Mouse (Mus musculus) liver, embryonic 14.5 days (tissue): ENCODE measurements at regions not wholly inside any gene's neighbourhood (a gene's known extent, or its start where the extent isn't known, plus 50 kb on each side); places are given as distances from the start of the nearest gene placed in this dataset.

ENCODE experiments used
- ATAC-seq: fragments of 200-750 bp; cut with Nextera tagmentation; 2 replicates; pipeline ENCODE4 v1.8.0; 2017; ENCODE audit warnings: moderate number of reproducible peaks, mild to moderate bottlenecking, moderate library complexity; ENCODE audit not compliant: insufficient read depth
- DNase-seq, 3 experiments: peaks; one replicate each; pipeline ENCODE4 v3.0.0-alpha.2; 2012 to 2013; ENCODE audit warnings: low read depth in 3 of 3, low spot score in 3 of 3
- H3K27ac ChIP-seq: fragments of 300-500 bp; sonication (generic); 2 replicates; pipeline ENCODE4 v1.5.1; 2014; ENCODE audit warnings: moderate library complexity, mild to moderate bottlenecking, control low read depth, inconsistent platforms
- H3K27me3 ChIP-seq: fragments of 300-500 bp; sonication (generic); 2 replicates; pipeline ENCODE4 v1.6.1; 2014; ENCODE audit warnings: mild to moderate bottlenecking, low read length, moderate library complexity; ENCODE audit not compliant: control insufficient read depth, insufficient read depth
- H3K36me3 ChIP-seq: fragments of 300-500 bp; sonication (generic); replicated peaks from 2 replicates; pipeline ENCODE4 v1.6.1; 2014; ENCODE audit warnings: low read depth; ENCODE audit not compliant: control insufficient read depth, insufficient read depth
- H3K4me1 ChIP-seq, 2 experiments: fragments of 200-500 bp in 1 of 2; fragments of 300-500 bp in 1 of 2; sonication (generic) in 1 of 2; replicated peaks; 2 replicates each; pipeline ENCODE4 v1.6.1; 2012 to 2014; ENCODE audit warnings: antibody characterized with exemption in 1 of 2, inconsistent platforms in 1 of 2, low read length in 1 of 2; ENCODE audit not compliant: control insufficient read depth in 2 of 2, insufficient read depth in 2 of 2
- H3K4me2 ChIP-seq: fragments of 300-500 bp; sonication (generic); 2 replicates; pipeline ENCODE4 v1.6.1; 2014; ENCODE audit warnings: low read depth, mild to moderate bottlenecking, control low read depth, moderate library complexity
- H3K4me3 ChIP-seq, 2 experiments: fragments of 200-500 bp in 1 of 2; fragments of 300-500 bp in 1 of 2; sonication (generic) in 1 of 2; 2 replicates each; pipeline ENCODE4 v1.5.1; 2012 to 2014; ENCODE audit warnings: low read depth in 2 of 2, low read length in 2 of 2, mild to moderate bottlenecking in 2 of 2, control low read depth in 1 of 2, inconsistent platforms in 1 of 2, moderate library complexity in 1 of 2; ENCODE audit not compliant: insufficient read depth in 1 of 2
- H3K9ac ChIP-seq: fragments of 300-500 bp; sonication (generic); replicated peaks from 2 replicates; pipeline ENCODE4 v1.6.1; 2014; ENCODE audit warnings: mild to moderate bottlenecking, control low read depth, moderate library complexity
- H3K9me3 ChIP-seq: fragments of 300-500 bp; sonication (generic); 2 replicates; pipeline ENCODE4 v1.6.1; 2016; ENCODE audit warnings: low read length, mixed read lengths; ENCODE audit not compliant: control insufficient read depth
- CTCF ChIP-seq: IDR thresholded peaks from 2 replicates; pipeline ENCODE4 v1.5.1; 2016; ENCODE audit warnings: antibody characterized with exemption, low read depth, control low read depth
- EP300 ChIP-seq: IDR thresholded peaks from 2 replicates; pipeline ENCODE4 v1.6.1; 2016; ENCODE audit warnings: antibody characterized with exemption, low read depth
- WGBS: fragments of 180-500 bp; shearing (Covaris S2); extraction: QIAGEN DNeasy Blood & Tissue Kit; methylation state at CpG from one replicate; pipeline ENCODE4 v1.1.7; 2014; ENCODE audit not compliant: insufficient replicate concordance; 5-methylcytosine and 5-hydroxymethylcytosine counted together

DNA sequence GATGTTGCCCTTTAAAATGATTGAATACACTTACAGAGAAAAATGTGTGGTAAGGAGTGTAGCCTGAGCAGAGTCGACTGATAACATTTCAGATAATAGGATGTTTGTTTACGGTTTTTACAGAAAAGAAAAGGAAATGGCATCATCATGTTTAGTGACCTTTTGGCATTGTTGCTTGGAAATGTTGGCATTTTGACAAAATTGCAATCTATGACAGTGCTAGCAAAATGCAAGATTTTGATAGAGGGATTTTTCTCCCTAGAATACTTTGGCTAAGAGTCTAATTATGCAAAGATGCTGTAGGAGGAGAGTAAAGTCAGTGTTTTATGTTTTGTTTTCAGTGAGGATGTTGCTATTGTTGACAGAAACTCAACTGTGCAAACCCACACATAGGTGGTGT lies 202.2 kb downstream of the Nup35 start:
- TF ChIP-seq CTCF: no peak
- no peak for TF ChIP-seq EP300
- no peak overlapping the region for H3K9ac ChIP-seq
- H3K27me3 ChIP-seq: no peaks in the 10 kb centered on the region
- no peak for DNase-seq
- ATAC-seq: no peak
- H3K27ac ChIP-seq: no peak overlapping the region
- H3K4me3 ChIP-seq: no peak overlapping the region
- H3K4me1 ChIP-seq: no peaks in the 10 kb centered on the region
- H3K9me3 ChIP-seq: no peaks in the 10 kb centered on the region
- 37% methylated on average over 2 of the region's 2 CpGs for WGBS
- H3K4me2 ChIP-seq: no peak overlapping the region
- H3K36me3 ChIP-seq: no peaks in the 10 kb centered on the region

GRCm38 (mm10) chr2:80851056-80851455 lies 234.0 kb downstream of the Nup35 start:
- ATAC-seq: no peak
- Histone ChIP-seq H3K27me3 (no peaks in the 10 kb centered on the region), H3K9me3 (no peaks in the 10 kb centered on the region), H3K27ac (no peak overlapping the region), H3K36me3 (no peaks in the 10 kb centered on the region), H3K9ac (no peak overlapping the region), H3K4me3 (no peak overlapping the region), H3K4me2 (no peak overlapping the region), H3K4me1 (no peaks in the 10 kb centered on the region)
- DNase-seq: no peak
- WGBS: 46% methylated on average over 1 of the region's 1 CpGs
- TF ChIP-seq CTCF (no peak), EP300 (no peak)

- no peak for TF ChIP-seq CTCF
- TF ChIP-seq EP300: no peak
- DNase-seq (no peak), ATAC-seq (no peak)
- H3K9me3 ChIP-seq: no peaks in the 10 kb centered on the region
- H3K4me1 ChIP-seq: no peaks in the 10 kb centered on the region
- H3K4me3 ChIP-seq: no peak overlapping the region
- H3K36me3 ChIP-seq: no peaks in the 10 kb centered on the region
- H3K4me2 ChIP-seq: no peak overlapping the region
- no peak overlapping the region for H3K9ac ChIP-seq
- H3K27me3 ChIP-seq: no peaks in the 10 kb centered on the region
- 45% methylated on average over 4 of the region's 4 CpGs for WGBS
- H3K27ac ChIP-seq: no peak overlapping the region
These were observed 238.2 kb downstream of the Nup35 start for GRCm38 (mm10) chr2:80855214-80855613.

- H3K9me3 ChIP-seq: no peaks in the 10 kb centered on the region
- no peak for TF ChIP-seq EP300
- TF ChIP-seq CTCF: no peak
- no peak overlapping the region for H3K4me3 ChIP-seq
- no peak overlapping the region for H3K9ac ChIP-seq
- H3K27ac ChIP-seq: no peak overlapping the region
- ATAC-seq: no peak
- no peak overlapping the region for H3K4me2 ChIP-seq
- no peak for DNase-seq
- H3K4me1 ChIP-seq: no peaks in the 10 kb centered on the region
- no peaks in the 10 kb centered on the region for H3K36me3 ChIP-seq
- H3K27me3 ChIP-seq: no peaks in the 10 kb centered on the region
- WGBS: 64% methylated on average over 9 of the region's 9 CpGs
These were observed 253.0 kb downstream of the Nup35 start for GRCm38 (mm10) chr2:80870046-80870445.

DNA sequence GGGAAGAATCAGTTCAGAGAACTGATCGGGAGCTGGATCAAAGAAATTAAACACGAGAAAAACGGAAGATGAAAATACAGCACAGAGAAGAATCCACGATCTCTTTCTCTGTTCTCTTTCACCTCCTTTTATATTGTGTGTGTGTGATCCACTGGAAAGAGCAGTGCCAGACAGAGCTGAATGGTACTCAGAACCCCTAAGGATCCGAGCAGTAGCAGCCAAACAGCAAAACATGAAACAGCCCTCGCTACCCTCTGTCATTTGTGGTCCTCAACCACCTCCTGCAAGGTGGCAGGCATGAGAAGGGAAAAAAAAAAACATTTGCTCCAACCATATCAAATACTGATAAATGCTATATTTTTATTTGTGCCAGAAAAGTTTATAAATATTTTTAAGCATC lies 253.4 kb downstream of the Nup35 start:
- H3K4me2 ChIP-seq: no peak overlapping the region
- H3K36me3 ChIP-seq: no peaks in the 10 kb centered on the region
- no peak for DNase-seq
- no peaks in the 10 kb centered on the region for H3K4me1 ChIP-seq
- no peak overlapping the region for H3K4me3 ChIP-seq
- H3K27ac ChIP-seq: no peak overlapping the region
- H3K9ac ChIP-seq: no peak overlapping the region
- no peaks in the 10 kb centered on the region for H3K9me3 ChIP-seq
- WGBS: 57% methylated on average over 6 of the region's 6 CpGs
- no peak for ATAC-seq
- no peaks in the 10 kb centered on the region for H3K27me3 ChIP-seq
- TF ChIP-seq EP300 (no peak), CTCF (no peak)

- no peak for ATAC-seq
- DNase-seq: no peak
- H3K27me3 ChIP-seq: no peaks in the 10 kb centered on the region
- H3K9me3 ChIP-seq: no peaks in the 10 kb centered on the region
- no peak overlapping the region for H3K9ac ChIP-seq
- no peak for TF ChIP-seq EP300
- TF ChIP-seq CTCF: no peak
- H3K4me3 ChIP-seq: no peak overlapping the region
- no peaks in the 10 kb centered on the region for H3K36me3 ChIP-seq
- H3K27ac ChIP-seq: no peak overlapping the region
- 63% methylated on average over 6 of the region's 6 CpGs for WGBS
- no peak overlapping the region for H3K4me2 ChIP-seq
- H3K4me1 ChIP-seq: no peaks in the 10 kb centered on the region
These were observed 254.3 kb downstream of the Nup35 start for GRCm38 (mm10) chr2:80871356-80871755.
